Mouse (Mus musculus): Measurements from ENCODE around the gene Cenpu. TPM values are rescaled to one million over a fixed set of nuclear protein-coding genes. Genes with fewer than 3 reads are reported as not detected.

Cenpu gene
- total RNA-seq, 4 experiments from 2014 or later: 0.78 to 1.6 (median 1.3) TPM

- DNase-seq: no peak
These were observed 47.6 kb downstream of the Cenpu start for GRCm38 (mm10) chr8:46599314-46599904.

- no peak for DNase-seq
These were observed 49.3 kb downstream of the Cenpu start for GRCm38 (mm10) chr8:46600959-46601707.

- no peak for DNase-seq
These were observed 51.8 kb downstream of the Cenpu start for GRCm38 (mm10) chr8:46603587-46603986.

GRCm38 (mm10) chr8:46606930-46607329 is 55.1 kb downstream of the Cenpu start:
- DNase-seq: no peak

GRCm38 (mm10) chr8:46611557-46611956 is 59.7 kb downstream of the Cenpu start:
- no peak for DNase-seq

- DNase-seq: no peak
These were observed 61.1 kb downstream of the Cenpu start for GRCm38 (mm10) chr8:46612913-46613312.

- DNase-seq: no peak
These were observed 61.5 kb downstream of the Cenpu start for GRCm38 (mm10) chr8:46613377-46613776.

GRCm38 (mm10) chr8:46615936-46616335 is 64.1 kb downstream of the Cenpu start:
- no peak for DNase-seq

GRCm38 (mm10) chr8:46616879-46617689 is 65.3 kb downstream of the Cenpu start, which contains the start of the genes Primpol and Casp3:
TSS of gene Primpol (minus strand) at chr8:46617212.
TSS of gene Casp3 (plus strand) at chr8:46617291.
- DNase-seq: peak; percentile 92

- DNase-seq: peak; percentile 29
These were observed 66.1 kb downstream of the Cenpu start for GRCm38 (mm10) chr8:46617690-46618620.

- DNase-seq: no peak
These were observed 67.0 kb downstream of the Cenpu start for GRCm38 (mm10) chr8:46618639-46619320.

- DNase-seq: no peak
These were observed 70.8 kb downstream of the Cenpu start for GRCm38 (mm10) chr8:46622446-46623270.

GRCm38 (mm10) chr8:46625166-46625565 is 73.3 kb downstream of the Cenpu start:
- no peak for DNase-seq

- no peak for DNase-seq
These were observed 74.8 kb downstream of the Cenpu start for GRCm38 (mm10) chr8:46626642-46627041.

- DNase-seq: no peak
These were observed 76.1 kb downstream of the Cenpu start for GRCm38 (mm10) chr8:46627881-46628280.

GRCm38 (mm10) chr8:46628645-46629044 is 76.8 kb downstream of the Cenpu start:
- DNase-seq: no peak

Data from adrenal gland, adult 8-10 months (tissue).